Mouse (Mus musculus) intestine, embryonic 14.5 days (tissue): Measurements from ENCODE around the gene Prph. TPM values are rescaled to one million over a fixed set of nuclear protein-coding genes. Genes with fewer than 3 reads are reported as not detected.

Source experiments
- ATAC-seq: fragments of 200-750 bp; cut with Nextera tagmentation; replicated peaks from 2 replicates; pipeline ENCODE4 v1.8.0; 2017; ENCODE audit warnings: low read depth, moderate number of reproducible peaks, moderate TSS enrichment, moderate library complexity; ENCODE audit not compliant: low FRiP score, low TSS enrichment
- DNase-seq: peaks from one replicate; pipeline ENCODE4 v3.0.0-alpha.2; 2018; ENCODE audit warnings: low spot score
- H3K27ac ChIP-seq: fragments of 300-500 bp; sonication (generic); 2 replicates; pipeline ENCODE4 v1.5.1; 2014; ENCODE audit warnings: low read depth, mild to moderate bottlenecking, control low read depth
- H3K27me3 ChIP-seq: fragments of 300-500 bp; sonication (generic); replicated peaks from 2 replicates; pipeline ENCODE4 v1.6.1; 2014; ENCODE audit warnings: low read length, control low read depth; ENCODE audit not compliant: control insufficient read depth, insufficient read depth
- H3K36me3 ChIP-seq: fragments of 300-500 bp; sonication (generic); 2 replicates; pipeline ENCODE4 v1.6.1; 2014; ENCODE audit warnings: low read length, control low read depth; ENCODE audit not compliant: control insufficient read depth, insufficient read depth
- H3K4me1 ChIP-seq: fragments of 300-500 bp; sonication (generic); replicated peaks from 2 replicates; pipeline ENCODE4 v1.6.1; 2014; ENCODE audit warnings: low read length, control low read depth, mixed read lengths; ENCODE audit not compliant: control insufficient read depth, insufficient read depth
- H3K4me2 ChIP-seq: fragments of 300-500 bp; sonication (generic); 2 replicates; pipeline ENCODE4 v1.6.1; 2014; ENCODE audit warnings: low read length
- H3K4me3 ChIP-seq: fragments of 300-500 bp; sonication (generic); 2 replicates; pipeline ENCODE4 v1.5.1; 2014; ENCODE audit warnings: low read depth, low read length, control low read depth, mixed read lengths
- H3K9ac ChIP-seq: fragments of 300-500 bp; sonication (generic); 2 replicates; pipeline ENCODE4 v1.6.1; 2014; ENCODE audit warnings: mild to moderate bottlenecking, low read length
- H3K9me3 ChIP-seq: fragments of 300-500 bp; sonication (generic); 2 replicates; pipeline ENCODE4 v1.6.1; 2016; ENCODE audit warnings: low read length, control low read depth; ENCODE audit not compliant: control insufficient read depth
- WGBS: fragments of 180-500 bp; shearing (Covaris S2); extraction: QIAGEN DNeasy Blood & Tissue Kit; methylation state at CpG from one replicate; pipeline ENCODE4 v1.1.7; 2014; 5-methylcytosine and 5-hydroxymethylcytosine counted together
- polyA plus RNA-seq: library from polyadenylated mRNA; unstranded; fragments of >200 nt; fragmentation: Nextera tagmentation; extraction: Ambion mirVana; gene quantifications from 2 replicates; pipeline ENCODE4 v1.2.1, GENCODE M21; 2014

The Prph gene
- polyA plus RNA-seq, 1 experiment from 2014 or later = 56.3 TPM

DNA sequence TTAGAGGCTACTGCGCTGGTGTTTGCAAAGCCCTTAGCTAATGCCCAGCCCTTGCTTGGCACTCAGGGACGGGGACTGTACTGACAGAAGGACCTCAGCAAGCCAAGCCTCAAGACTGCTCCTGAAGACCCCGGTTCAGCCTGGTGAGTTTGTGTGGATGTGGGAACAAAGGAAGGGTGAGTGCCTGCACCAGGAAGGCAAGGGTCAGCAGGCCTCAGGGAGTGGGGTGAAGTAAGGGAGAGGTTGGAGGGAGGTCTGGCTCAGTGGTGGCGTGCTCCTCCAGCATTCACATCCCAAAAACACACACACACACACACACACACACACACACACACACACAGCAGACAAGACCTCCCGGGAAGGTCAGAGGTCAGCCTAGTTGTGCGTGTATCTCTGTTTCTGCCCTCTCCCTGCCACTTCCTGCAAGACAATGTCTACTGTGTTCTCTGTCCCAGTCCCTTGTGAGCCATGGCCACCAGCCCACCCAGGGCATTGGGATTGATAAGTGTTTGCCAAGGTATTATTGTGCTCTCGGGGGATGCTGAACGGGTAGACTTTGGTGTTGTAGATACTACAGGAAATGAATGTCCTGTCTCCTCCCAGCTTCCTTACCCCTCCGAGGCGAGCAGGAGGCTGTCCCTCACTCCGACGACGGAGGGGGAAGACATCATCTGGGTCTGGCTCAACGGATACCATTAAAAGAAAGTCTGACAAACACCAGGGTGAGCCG, 23.4 kb downstream of the Prph start:
- DNase-seq = no peak
- H3K9me3 ChIP-seq = no peaks in the 10 kb centered on the region

DNA sequence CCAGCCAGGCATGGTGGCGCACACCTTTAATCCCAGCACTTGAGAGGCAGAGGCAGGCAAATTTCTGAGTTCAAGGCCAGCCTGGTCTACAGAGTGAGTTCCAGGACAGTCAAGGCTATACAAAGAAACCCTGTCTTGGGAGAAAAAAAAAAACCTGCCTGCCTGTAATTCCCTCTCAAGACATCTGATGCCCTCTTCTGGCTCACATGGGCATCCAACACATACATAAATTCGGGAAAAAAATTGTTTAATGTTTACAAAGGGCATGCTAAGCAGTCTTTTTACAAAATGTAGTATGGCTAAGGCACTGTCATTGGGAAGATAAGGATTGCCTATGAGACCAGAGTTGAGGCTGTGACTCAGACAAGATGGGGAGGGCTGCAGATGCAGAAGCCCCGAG, 24.8 kb downstream of the Prph start:
- Histone ChIP-seq H3K36me3 (peaks cover 43% of the 10 kb centered on the region), H3K9ac (no peak overlapping the region), H3K4me2 (no peak overlapping the region), H3K27me3 (peaks cover 18% of the 10 kb centered on the region), H3K4me3 (no peak overlapping the region), H3K27ac (no peak overlapping the region), H3K4me1 (peaks cover 16% of the 10 kb centered on the region), H3K9me3 (no peaks in the 10 kb centered on the region)
- ATAC-seq (no peak), DNase-seq (no peak)
- WGBS = 83% methylated on average over 3 of the region's 3 CpGs

More for the DNA sequence above, 23.4 kb downstream of the Prph start:
- no peak for ATAC-seq
- Histone ChIP-seq H3K27ac (no peak overlapping the region), H3K4me3 (no peak overlapping the region), H3K36me3 (peaks cover 41% of the 10 kb centered on the region), H3K4me2 (no peak overlapping the region), H3K27me3 (0 out of 2 replicates have a peak, but pooled peaks cover 3% of the 10 kb centered on the region), H3K4me1 (peaks cover 12% of the 10 kb centered on the region), H3K9ac (no peak overlapping the region)
- 71% methylated on average over 15 of the region's 15 CpGs for WGBS

GRCm38 (mm10) chr15:99082322-99082721, 27.3 kb downstream of the Prph start:
- 96% methylated on average over 12 of the region's 12 CpGs for WGBS
- Histone ChIP-seq H3K9ac (no peak overlapping the region), H3K9me3 (no peaks in the 10 kb centered on the region), H3K27me3 (peaks cover 43% of the 10 kb centered on the region), H3K4me2 (no peak overlapping the region), H3K27ac (no peak overlapping the region), H3K4me1 (peaks cover 8% of the 10 kb centered on the region), H3K4me3 (no peak overlapping the region), H3K36me3 (peaks cover 43% of the 10 kb centered on the region)
- no peak for ATAC-seq
- DNase-seq = no peak

DNA sequence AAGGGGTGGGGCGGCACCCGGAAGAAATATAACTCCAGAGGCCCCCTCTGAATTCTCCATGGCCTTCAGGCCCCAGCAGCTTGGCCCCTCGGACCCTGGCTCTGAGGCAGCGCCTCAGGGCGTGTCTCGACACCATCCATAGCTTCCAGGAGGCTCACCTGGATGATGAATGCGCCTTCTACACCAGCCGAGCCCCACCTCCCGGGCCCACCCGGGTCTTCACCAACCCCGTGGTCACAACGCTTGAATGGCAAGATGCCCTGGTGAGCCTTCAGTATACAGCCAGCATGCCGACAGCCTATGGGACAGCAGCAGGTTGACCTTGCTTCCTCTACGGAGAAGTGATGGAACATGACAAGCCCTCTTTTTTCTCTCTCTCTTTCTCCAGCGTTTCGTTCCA, 27.9 kb downstream of the Prph start:
- peaks cover 38% of the 10 kb centered on the region for H3K36me3 ChIP-seq
- peaks cover 48% of the 10 kb centered on the region for H3K27me3 ChIP-seq
- H3K4me1 ChIP-seq = peaks cover 8% of the 10 kb centered on the region
- H3K4me3 ChIP-seq = no peak overlapping the region
- H3K4me2 ChIP-seq = no peak overlapping the region
- DNase-seq (no peak), ATAC-seq (no peak)
- H3K27ac ChIP-seq = no peak overlapping the region
- no peaks in the 10 kb centered on the region for H3K9me3 ChIP-seq
- H3K9ac ChIP-seq = no peak overlapping the region
- WGBS = 88% methylated on average over 16 of the region's 16 CpGs

DNA sequence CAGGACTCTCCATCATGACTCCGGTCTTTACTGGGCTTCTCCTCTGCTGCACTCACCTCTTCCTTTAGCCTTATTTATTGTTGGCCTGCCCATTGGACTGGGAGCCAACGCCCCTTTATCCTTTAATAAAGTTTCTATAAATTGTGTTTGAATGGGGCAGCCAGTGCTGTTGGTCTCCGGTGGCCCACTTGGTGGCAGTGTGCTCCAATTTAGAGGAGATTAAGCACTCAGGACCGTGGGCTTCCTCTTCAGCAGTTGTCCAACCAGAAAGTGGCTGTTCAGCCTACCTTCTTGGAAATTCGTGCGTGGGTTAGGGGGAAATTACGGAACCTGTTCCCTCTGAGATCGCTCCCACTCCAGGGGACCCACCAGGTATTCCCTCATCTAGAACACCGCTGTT, 28.3 kb downstream of the Prph start:
- no peaks in the 10 kb centered on the region for H3K9me3 ChIP-seq
- ATAC-seq = no peak
- no peak overlapping the region for H3K27ac ChIP-seq
- 68% methylated on average over 9 of the region's 9 CpGs for WGBS
- peaks cover 34% of the 10 kb centered on the region for H3K36me3 ChIP-seq
- no peak overlapping the region for H3K9ac ChIP-seq
- H3K27me3 ChIP-seq = peaks cover 52% of the 10 kb centered on the region
- H3K4me2 ChIP-seq = 0 out of 2 replicates have a peak overlapping the region, but pooled peaks have one; percentile 38
- peak; percentile 75 for DNase-seq
- no peak overlapping the region for H3K4me3 ChIP-seq
- peaks cover 11% of the 10 kb centered on the region for H3K4me1 ChIP-seq

DNA sequence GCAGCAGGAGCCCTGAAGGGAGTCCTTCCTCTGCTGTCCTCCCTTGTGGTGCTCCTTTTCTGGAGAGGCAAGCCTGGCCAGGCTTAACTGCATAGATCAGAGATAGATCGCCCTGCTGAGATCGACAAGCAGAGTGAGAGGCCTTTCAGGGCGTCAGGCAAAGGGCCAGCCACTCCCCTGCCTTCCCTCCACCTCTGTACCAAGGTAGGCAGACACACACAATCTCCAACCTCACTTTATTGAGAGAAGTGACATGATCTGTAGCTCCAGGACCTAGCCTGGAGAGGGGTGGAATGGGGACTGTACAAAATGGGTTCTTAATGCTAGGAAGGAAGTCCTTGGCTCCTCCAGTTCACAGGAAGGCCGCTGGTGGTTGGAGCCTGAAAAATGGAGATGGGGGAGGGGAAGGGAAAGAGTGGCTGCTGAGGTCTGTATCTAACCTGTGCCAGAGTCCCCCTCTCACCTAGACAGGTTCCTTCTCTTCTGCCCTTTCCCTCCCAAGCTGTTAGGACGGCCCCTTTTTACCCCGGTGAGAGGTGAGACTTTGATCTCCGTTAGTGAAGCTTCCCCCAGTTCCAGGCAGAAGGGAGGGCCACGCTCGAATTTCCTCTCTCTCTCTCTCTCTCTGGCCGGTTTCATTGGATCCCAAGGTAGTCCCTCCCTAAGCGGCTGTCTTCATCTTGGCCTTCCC, 29.0 kb downstream of the Prph start:
- H3K9ac ChIP-seq = 0 out of 2 replicates have a peak overlapping the region, but pooled peaks have one; percentile 25
- peaks cover 60% of the 10 kb centered on the region for H3K27me3 ChIP-seq
- peaks cover 17% of the 10 kb centered on the region for H3K4me1 ChIP-seq
- DNase-seq = peak; percentile 71
- ATAC-seq = peak; percentile 52
- WGBS = 11% methylated on average over 11 of the region's 11 CpGs
- no peak overlapping the region for H3K27ac ChIP-seq
- H3K36me3 ChIP-seq = peaks cover 33% of the 10 kb centered on the region
- H3K4me3 ChIP-seq = no peak overlapping the region
- peak overlapping the region; percentile 38 for H3K4me2 ChIP-seq
- H3K9me3 ChIP-seq = no peaks in the 10 kb centered on the region

GRCm38 (mm10) chr15:99084618-99085017, 29.6 kb downstream of the Prph start:
- ATAC-seq = peak; percentile 13; the same call in 1 of the 2 replicates
- H3K9me3 ChIP-seq = no peaks in the 10 kb centered on the region
- H3K27me3 ChIP-seq = peaks cover 66% of the 10 kb centered on the region
- no peak for DNase-seq
- 0 out of 2 replicates have a peak overlapping the region, but pooled peaks have one; percentile 25 for H3K9ac ChIP-seq
- 15% methylated on average over 19 of the region's 19 CpGs for WGBS
- peak overlapping the region; percentile 38 for H3K4me2 ChIP-seq
- peaks cover 33% of the 10 kb centered on the region for H3K36me3 ChIP-seq
- no peak overlapping the region for H3K4me3 ChIP-seq
- no peak overlapping the region for H3K27ac ChIP-seq
- H3K4me1 ChIP-seq = peaks cover 18% of the 10 kb centered on the region

DNA sequence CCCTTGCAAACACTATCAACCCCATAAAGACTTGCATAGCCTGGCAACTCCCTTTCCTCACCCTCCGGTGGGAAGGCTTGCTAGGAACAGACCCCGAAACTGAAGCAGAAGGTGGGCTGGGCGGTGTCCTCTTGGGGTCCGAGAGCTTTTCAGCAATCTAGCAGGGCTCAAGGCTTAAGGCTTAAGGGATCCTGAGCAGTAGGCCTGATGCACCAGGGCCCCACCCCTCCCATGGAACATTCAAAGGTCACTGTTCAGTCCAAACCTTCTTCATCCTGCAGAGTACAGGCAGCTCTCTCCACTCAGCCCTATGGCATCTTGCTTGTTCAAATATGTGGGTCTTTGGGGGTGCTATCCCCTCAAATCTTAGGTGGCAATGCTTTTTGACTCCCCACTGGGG, 31.0 kb downstream of the Prph start:
- H3K27me3 ChIP-seq = peaks cover 80% of the 10 kb centered on the region

More for the DNA sequence above, 31.0 kb downstream of the Prph start:
- Histone ChIP-seq H3K4me3 (no peak overlapping the region), H3K4me1 (peaks cover 18% of the 10 kb centered on the region), H3K9ac (no peak overlapping the region), H3K9me3 (no peaks in the 10 kb centered on the region), H3K36me3 (peaks cover 22% of the 10 kb centered on the region), H3K4me2 (no peak overlapping the region), H3K27ac (no peak overlapping the region)
- WGBS = 73% methylated on average over 4 of the region's 4 CpGs
- DNase-seq = no peak
- no peak for ATAC-seq
